ENCODE assay signal across 8 mouse cellular contexts in genomic region chr10:118804574-118804973, GRCm38 (mm10).
DNase-seq lines count a peak whose midpoint lies in the region; ATAC-seq and TF ChIP-seq lines count a peak whose summit lies in the region.

No protein-coding gene starts in this region.

- peaks cover 10% of the 10 kb centered on the region; the same call in 1 of the 2 replicates for H3K4me1 ChIP-seq in lung, embryonic 15.5 days
- no peaks in the 10 kb centered on the region; the same call in 1 of the 2 replicates for H3K4me1 ChIP-seq in stomach, postnatal 0 days (replicated peaks; ENCODE audit: control insufficient read depth, insufficient read depth)

- WGBS in lung, embryonic 15.5 days = 21% methylated on average over 5 of the region's 5 CpGs
- WGBS in stomach, postnatal 0 days = 18% methylated on average over 5 of the region's 5 CpGs

- H3K27ac ChIP-seq in lung, embryonic 15.5 days = no peak overlapping the region
- H3K27ac ChIP-seq in stomach, postnatal 0 days (replicated peaks) = peak overlapping the region; percentile 84
- no peak overlapping the region for H3K27ac ChIP-seq in left cerebral cortex, adult 2 months

- intact Hi-C loops in left cerebral cortex, adult 2 months (cut with DNase I) = no loop called here

- no peak overlapping the region for H3K4me2 ChIP-seq in lung, embryonic 15.5 days
- H3K4me2 ChIP-seq in stomach, postnatal 0 days (replicated peaks; ENCODE audit: low read depth) = peak overlapping the region; percentile 31

- ATAC-seq in lung, embryonic 15.5 days (ENCODE audit: borderline replicate concordance, extremely low read depth, low FRiP score, low TSS enrichment) = peak; percentile 51; the same call in 1 of the 2 replicates
- peak; percentile 98 for ATAC-seq in stomach, postnatal 0 days (ENCODE audit: low FRiP score, low TSS enrichment)
- no peak for ATAC-seq in inflammation-experienced regulatory T-cells, adult 6 months

- no peaks in the 10 kb centered on the region for H3K9me3 ChIP-seq in lung, embryonic 15.5 days
- no peaks in the 10 kb centered on the region for H3K9me3 ChIP-seq in stomach, postnatal 0 days (ENCODE audit: control insufficient read depth, low read length)

- DNase-seq in thymus, postnatal 4 days = peak; percentile 23
- DNase-seq in thymus, postnatal 0 days (ENCODE audit: low spot score) = no peak
- DNase-seq in kidney, adult 11 months = peak; percentile 17
- peak; percentile 92 for DNase-seq in stomach, postnatal 0 days (ENCODE audit: low spot score)
- DNase-seq in ovary, postnatal 14 days (ENCODE audit: low spot score) = no peak
- DNase-seq in left cerebral cortex, adult 2 months (ENCODE audit: extremely low spot score in 1 of 2, low spot score in 2 of 2) = no peak

- TF ChIP-seq EP300 in stomach, postnatal 0 days (optimal IDR thresholded peaks at IDR 0.05) = no peak

- H3K9ac ChIP-seq in lung, embryonic 15.5 days = no peak overlapping the region
- no peak overlapping the region for H3K9ac ChIP-seq in stomach, postnatal 0 days (ENCODE audit: low read length)

- H3K36me3 ChIP-seq in lung, embryonic 15.5 days = no peaks in the 10 kb centered on the region
- no peaks in the 10 kb centered on the region for H3K36me3 ChIP-seq in stomach, postnatal 0 days (ENCODE audit: control insufficient read depth, insufficient read depth, low read length)

- no peak for TF ChIP-seq CTCF in stomach, postnatal 0 days (IDR thresholded peaks at IDR 0.05; ENCODE audit: low read depth)
- TF ChIP-seq CTCF in left cerebral cortex, adult 2 months (IDR thresholded peaks at IDR 0.05) = no peak

- H3K4me3 ChIP-seq in lung, embryonic 15.5 days = no peak overlapping the region
- H3K4me3 ChIP-seq in stomach, postnatal 0 days (ENCODE audit: low read depth, low read length) = no peak overlapping the region
- no peak overlapping the region for H3K4me3 ChIP-seq in left cerebral cortex, adult 2 months

- H3K27me3 ChIP-seq in lung, embryonic 15.5 days = no peaks in the 10 kb centered on the region
- H3K27me3 ChIP-seq in stomach, postnatal 0 days (ENCODE audit: control insufficient read depth, insufficient read depth, low read length) = no peaks in the 10 kb centered on the region

Comparison
In these comparisons a context has a peak if more than half of its experiments do, and no peak if none do; other contexts are left out.
1. DNase-seq: peak in thymus, postnatal 4 days (single experiment), kidney, adult 11 months (single experiment) and stomach, postnatal 0 days (single experiment); none in thymus, postnatal 0 days (single experiment), ovary, postnatal 14 days (single experiment) and left cerebral cortex, adult 2 months (0 of 2).